Mouse (Mus musculus) heart, adult 2 months (tissue): ENCODE results near the gene Hsd17b12.

ENCODE experiments used
- CTCF ChIP-seq: fragments of 200-600 bp; IDR thresholded peaks from 2 replicates; pipeline ENCODE4 v1.8.1; 2022; ENCODE audit warnings: antibody characterized with exemption, mild to moderate bottlenecking, moderate library complexity
- EP300 ChIP-seq: fragments of 200-500 bp; IDR thresholded peaks from 2 replicates; pipeline ENCODE4 v1.6.1; 2011; ENCODE audit warnings: low read depth, low read length, control low read depth; ENCODE audit not compliant: insufficient read depth
- POLR2A ChIP-seq: fragments of 200-500 bp; IDR thresholded peaks from 2 replicates; pipeline ENCODE4 v1.6.1; 2011; ENCODE audit warnings: mild to moderate bottlenecking, low read depth, low read length, control low read depth; ENCODE audit not compliant: insufficient read depth

DNA sequence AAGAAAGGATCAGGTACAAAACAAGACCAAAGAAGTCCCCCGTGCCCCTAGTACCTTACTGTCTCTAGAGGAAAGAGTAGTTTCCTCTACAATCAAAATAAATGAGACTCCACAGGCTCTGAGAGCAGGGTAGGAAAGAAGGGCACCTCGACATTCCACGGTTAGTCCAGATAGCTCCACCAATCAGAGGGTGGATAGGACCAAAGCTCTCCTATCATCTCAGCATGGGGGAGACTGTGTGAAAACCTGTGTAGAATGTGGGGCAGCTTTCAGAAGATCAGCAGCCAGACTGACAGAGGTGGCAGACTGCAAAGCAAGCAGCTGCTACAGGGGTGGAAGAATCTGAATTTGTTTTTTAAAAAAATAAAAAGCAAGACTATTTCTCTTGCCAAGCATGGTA, 165.0 kb downstream of the Hsd17b12 start:
- no peak for TF ChIP-seq CTCF
- TF ChIP-seq EP300 = no peak
- TF ChIP-seq POLR2A = no peak
